Mouse (Mus musculus) fat pad, adult 2 months (tissue): ENCODE results near the gene Smpdl3a.

Source experiments
- DNase-seq: peaks from one replicate; pipeline ENCODE4 v3.0.0-alpha.2; 2011; ENCODE audit warnings: low read depth, low spot score; ENCODE audit errors: extremely low read depth

Smpdl3a gene

DNA sequence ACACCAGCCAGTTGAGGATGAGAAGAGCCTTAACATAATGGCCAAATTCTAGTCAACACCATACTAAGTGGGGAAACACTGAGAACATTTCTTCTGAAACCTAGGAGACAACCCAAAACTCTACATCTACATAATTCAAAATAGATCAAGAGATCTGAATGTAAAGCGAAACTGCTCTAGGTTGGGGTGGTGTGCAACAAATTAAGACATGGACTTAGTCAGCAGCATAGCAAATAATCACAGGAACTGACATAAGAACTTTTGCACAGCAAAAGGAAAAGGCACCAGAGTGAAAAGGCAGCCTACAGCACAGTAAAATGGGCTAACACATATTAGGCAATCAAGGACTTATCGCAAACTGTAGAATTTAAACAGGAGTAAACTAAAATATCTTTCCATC lies 25.1 kb downstream of the Smpdl3a start:
- no peak for DNase-seq

DNA sequence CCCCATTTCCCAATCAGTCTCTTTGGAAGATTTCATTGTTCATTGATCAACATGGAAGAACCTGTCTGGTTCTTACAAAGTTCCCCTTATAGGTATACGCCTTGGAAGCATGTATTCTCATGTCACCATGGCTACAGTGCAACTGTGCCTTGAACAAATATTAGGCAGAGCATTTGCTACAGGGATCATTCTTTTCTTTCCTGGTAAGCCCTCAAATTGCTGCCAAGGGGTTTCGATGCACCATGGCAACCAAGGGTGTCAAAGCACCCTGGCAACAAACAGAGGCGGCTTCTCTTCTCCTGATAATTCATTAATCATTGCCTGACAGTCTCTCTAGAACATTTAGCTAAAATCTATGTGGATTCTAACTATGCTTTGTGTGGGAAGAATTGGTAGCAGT lies 28.3 kb downstream of the Smpdl3a start:
- no peak for DNase-seq

DNA sequence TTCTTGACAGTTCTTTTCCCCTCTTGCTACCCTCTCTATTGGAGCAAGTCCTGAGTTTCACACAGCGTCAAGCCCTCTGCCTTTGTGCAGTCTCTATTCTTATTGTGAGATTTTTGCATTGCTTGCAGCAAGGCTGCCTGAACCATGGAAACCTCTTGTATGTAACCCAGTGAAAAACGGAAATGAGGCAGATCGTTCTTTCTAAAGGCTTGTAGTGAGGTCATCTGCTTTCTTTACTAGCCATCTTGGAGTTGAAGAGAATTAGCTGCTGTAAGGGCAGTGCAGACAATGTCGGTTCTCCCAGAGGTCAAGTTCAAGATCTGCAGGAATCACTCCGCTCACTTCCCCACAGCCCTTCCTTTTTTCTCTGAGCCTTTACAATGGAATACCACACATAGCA lies 34.5 kb downstream of the Smpdl3a start:
- no peak for DNase-seq

DNA sequence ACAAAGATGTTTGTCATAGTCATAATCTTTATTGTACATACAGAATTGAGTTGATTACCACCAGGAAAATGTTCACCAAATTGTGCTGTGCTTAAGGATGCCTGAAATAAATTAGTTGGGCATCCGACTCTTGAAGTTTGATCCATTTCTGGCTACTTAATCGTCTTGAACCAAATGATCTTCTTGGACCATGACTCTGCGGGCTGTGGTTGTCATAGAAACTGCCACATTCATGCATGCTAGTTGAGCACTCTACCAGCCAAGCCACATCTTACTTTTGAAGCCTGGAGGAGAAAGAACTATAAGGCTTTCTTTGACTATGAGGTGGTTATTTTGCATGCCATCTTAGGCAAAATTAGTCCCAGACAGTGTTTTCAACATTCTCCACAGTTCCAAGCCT lies 35.5 kb downstream of the Smpdl3a start:
- no peak for DNase-seq

DNA sequence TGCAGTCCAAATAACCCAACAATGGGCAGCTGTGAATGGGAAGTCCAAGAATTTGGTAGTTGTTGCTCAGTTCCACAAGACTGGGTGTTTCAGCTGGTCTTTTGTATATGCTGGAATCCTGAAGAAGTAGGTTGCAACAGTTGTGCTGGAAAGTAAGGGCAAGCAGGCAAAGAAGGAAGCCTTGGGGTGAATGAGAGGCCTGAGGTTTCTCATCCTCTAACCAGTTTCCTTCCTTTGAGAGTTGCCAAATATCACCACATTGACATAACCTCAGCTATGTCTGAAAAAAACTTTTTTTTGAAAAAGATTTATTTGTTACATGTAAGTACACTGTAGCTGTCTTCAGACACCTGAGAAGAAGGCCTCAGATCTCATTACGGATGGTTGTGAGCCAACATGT lies 41.0 kb downstream of the Smpdl3a start:
- DNase-seq, result no peak

DNA sequence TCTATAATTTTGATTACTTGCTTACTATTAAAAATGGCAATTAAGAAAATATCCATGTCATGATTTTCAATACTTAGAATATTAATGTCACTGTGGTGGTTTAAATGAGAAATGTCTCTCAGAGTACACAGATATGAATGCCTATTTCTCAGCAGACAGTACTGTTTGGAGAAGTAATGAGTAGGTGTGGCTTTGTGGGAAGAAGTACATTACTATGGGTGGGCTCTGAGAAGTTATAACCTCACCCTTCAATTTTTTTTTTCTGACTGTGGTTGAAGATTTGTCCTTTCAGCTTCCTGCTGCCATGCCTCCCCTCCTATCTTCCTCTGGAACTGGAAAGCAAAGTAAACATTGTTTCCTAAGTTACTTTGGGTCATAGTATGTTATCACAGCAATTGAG lies 41.8 kb downstream of the Smpdl3a start:
- no peak for DNase-seq

DNA sequence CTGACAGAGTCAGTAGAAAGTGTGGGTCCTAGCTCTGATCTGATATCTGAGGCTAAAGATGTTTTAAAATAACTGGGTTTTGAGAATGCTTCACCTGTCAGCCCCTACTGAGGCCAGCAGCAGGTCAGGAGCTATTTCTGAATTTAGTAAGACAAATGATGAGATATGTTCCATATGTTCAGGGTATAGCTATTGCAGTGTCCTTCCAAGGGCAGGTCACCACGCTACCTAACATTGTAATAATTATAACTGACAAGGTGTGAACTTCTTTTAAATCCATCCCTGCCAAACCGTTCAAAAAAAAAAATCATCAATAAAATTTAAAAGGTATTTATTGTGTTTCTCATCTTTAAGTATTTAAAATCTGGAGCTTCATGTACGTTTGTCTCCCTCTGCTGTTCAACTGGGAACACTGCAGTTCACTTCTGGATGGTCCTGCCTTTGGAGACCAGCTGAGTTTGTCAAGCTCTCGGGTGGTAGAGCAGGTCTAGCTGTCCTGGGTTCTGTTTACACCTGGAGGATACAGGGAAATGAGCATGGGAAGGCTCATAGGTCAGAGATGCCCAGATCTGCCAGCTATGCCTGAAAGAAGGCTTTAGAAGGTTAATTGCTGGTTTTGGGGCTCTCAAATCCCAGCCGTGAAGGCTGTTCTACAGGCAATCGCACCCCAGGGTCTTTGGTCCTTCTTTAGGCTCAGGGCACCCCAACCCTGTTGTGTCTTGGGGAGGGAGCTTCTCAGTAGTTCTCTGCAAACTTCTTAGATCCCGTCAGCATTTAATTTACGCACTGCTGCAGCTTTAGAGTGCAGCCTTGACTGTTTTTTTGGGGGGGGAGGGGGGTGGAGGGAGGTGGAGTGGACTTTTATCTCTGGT lies 47.7 kb downstream of the Smpdl3a start:
- no peak for DNase-seq

DNA sequence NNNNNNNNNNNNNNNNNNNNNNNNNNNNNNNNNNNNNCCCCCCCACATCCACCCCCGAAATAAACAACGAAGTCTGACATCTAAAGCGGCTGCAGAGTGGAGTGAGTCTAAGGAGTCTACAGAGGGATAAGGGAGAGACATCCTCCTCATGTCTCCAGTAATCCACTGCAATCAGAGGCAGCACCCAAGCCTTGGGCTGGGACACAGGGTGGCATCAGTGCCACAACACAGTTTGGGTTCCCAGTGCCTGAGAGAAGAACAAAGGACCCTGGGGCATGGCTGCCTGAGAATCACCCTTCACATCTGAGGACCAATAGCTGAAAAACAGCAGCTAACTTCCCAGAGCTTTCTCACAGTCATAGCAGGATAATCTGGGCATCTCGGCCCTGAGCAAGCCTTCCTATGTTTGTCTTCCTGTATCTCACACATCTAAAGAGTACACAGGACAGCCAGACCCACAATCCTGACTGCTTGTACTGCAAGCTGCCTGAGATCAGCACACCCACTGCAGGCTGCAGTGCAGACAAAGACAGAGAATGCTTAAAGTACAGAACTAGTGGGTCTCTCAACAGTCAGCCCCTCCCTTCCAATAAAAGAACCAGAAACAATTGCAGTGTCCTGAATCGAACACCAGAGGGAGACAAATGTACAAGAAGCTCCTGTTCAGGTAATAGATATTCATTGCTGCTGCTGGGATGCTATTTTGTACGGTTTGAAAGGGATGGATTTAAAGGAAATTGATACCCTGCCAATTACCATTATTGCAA lies 54.0 kb downstream of the Smpdl3a start:
- DNase-seq, result no peak
